Mouse (Mus musculus) midbrain, embryonic 10.5 days (tissue): ENCODE results near the gene Fip1l1. TPM values are rescaled to one million over a fixed set of nuclear protein-coding genes. Genes with fewer than 3 reads are reported as not detected.

Experiments used
- DNase-seq: peaks from one replicate; pipeline ENCODE4 v3.0.0-alpha.2; 2017; ENCODE audit warnings: low spot score
- H3K27ac ChIP-seq: fragments of 300-500 bp; sonication (generic); replicated peaks from 2 replicates; pipeline ENCODE4 v1.5.1; 2016; ENCODE audit warnings: mild to moderate bottlenecking
- H3K27me3 ChIP-seq: fragments of 300-500 bp; sonication (generic); 2 replicates; pipeline ENCODE4 v1.6.1; 2016; ENCODE audit warnings: low read depth, mild to moderate bottlenecking; ENCODE audit not compliant: poor library complexity, severe bottlenecking
- H3K36me3 ChIP-seq: fragments of 300-500 bp; sonication (generic); 2 replicates; pipeline ENCODE4 v1.6.1; 2016; ENCODE audit warnings: mild to moderate bottlenecking, moderate library complexity
- H3K4me1 ChIP-seq: fragments of 300-500 bp; sonication (generic); 2 replicates; pipeline ENCODE4 v1.6.1; 2016
- H3K4me3 ChIP-seq: fragments of 300-500 bp; sonication (generic); 2 replicates; pipeline ENCODE4 v1.5.1; 2016; ENCODE audit warnings: mild to moderate bottlenecking, moderate library complexity
- H3K9me3 ChIP-seq: fragments of 300-500 bp; sonication (generic); replicated peaks from 2 replicates; pipeline ENCODE4 v1.6.1; 2016; ENCODE audit warnings: mild to moderate bottlenecking
- WGBS: fragments of 180-500 bp; shearing (Covaris S2); methylation state at CpG from one replicate; pipeline ENCODE4 v1.1.7; 2016; 5-methylcytosine and 5-hydroxymethylcytosine counted together
- polyA plus RNA-seq: library from polyadenylated mRNA; unstranded; fragments of >200 nt; fragmentation: Nextera tagmentation; extraction: Ambion mirVana; gene quantifications from 2 replicates; pipeline ENCODE4 v1.2.1, GENCODE M21; 2016

Gene Fip1l1
- polyA plus RNA-seq, 1 experiment from 2014 or later = 108 TPM

GRCm38 (mm10) chr5:74648216-74648615 lies 113.0 kb downstream of the Fip1l1 start:
- Histone ChIP-seq H3K9me3 (no peaks in the 10 kb centered on the region), H3K4me3 (no peak overlapping the region), H3K27ac (no peak overlapping the region), H3K4me1 (peaks cover 5% of the 10 kb centered on the region; the same call in 1 of the 2 replicates), H3K36me3 (no peaks in the 10 kb centered on the region), H3K27me3 (no peaks in the 10 kb centered on the region)
- no peak for DNase-seq
- WGBS = 82% methylated on average over 9 of the region's 9 CpGs

Other genes starting within 250 kb of the Fip1l1 start
- 14.0 and 14.6 TPM in 2 replicates for gene Scfd2, start 3.7 kb upstream of the Fip1l1 start, polyA plus RNA-seq
- gene Lnx1, start 167.5 kb downstream of the Fip1l1 start, polyA plus RNA-seq = 0.46 and 0.58 TPM in 2 replicates